Mouse (Mus musculus): ENCODE results near the gene Fhod1. TPM values are rescaled to one million over a fixed set of nuclear protein-coding genes. Genes with fewer than 3 reads are reported as not detected.
A peak's percentile ranks its signal among the peaks of the same experiment; 100 is the strongest.

Fhod1 gene
- polyA plus RNA-seq, 1 experiment = 30.7 TPM

- Histone ChIP-seq H3ac (ENCODE audit: control insufficient read depth, insufficient read length, low read depth) (no peak overlapping the region), H3K36me3 (ENCODE audit: control insufficient read depth, insufficient read depth) (peaks cover 21% of the 10 kb centered on the region), H3K79me3 (ENCODE audit: low read depth) (peaks cover 14% of the 10 kb centered on the region), H3K27me3 (ENCODE audit: control insufficient read depth, insufficient read depth, insufficient read length) (no peaks in the 10 kb centered on the region), H3K4me3 (ENCODE audit: insufficient read depth, poor library complexity, severe bottlenecking) (no peak overlapping the region), H3K79me2 (ENCODE audit: control insufficient read depth, insufficient read depth) (peaks cover 30% of the 10 kb centered on the region)
- TF ChIP-seq CEBPB (IDR thresholded peaks at IDR 0.05; ENCODE audit: low read depth) (no peak), MAX (IDR thresholded peaks at IDR 0.05) (no peak), MYOG (IDR thresholded peaks at IDR 0.05; ENCODE audit: control insufficient read depth, extremely low read depth, insufficient read length) (no peak), CTCF (IDR thresholded peaks at IDR 0.05; ENCODE audit: control insufficient read depth, insufficient read depth, insufficient read length) (no peak), FOSL1 (IDR thresholded peaks at IDR 0.05; ENCODE audit: insufficient read depth, low read length, poor library complexity, severe bottlenecking) (no peak), MYOD1 (IDR thresholded peaks at IDR 0.05; ENCODE audit: control insufficient read depth, insufficient read length, low read depth) (no peak), USF1 (IDR thresholded peaks at IDR 0.05; ENCODE audit: low read depth) (no peak)
Observed at GRCm38 (mm10) chr8:105285514-105285913, 62.2 kb downstream of the Fhod1 start.

GRCm38 (mm10) chr8:105283074-105283473 lies 64.7 kb downstream of the Fhod1 start:
- H3K79me2 ChIP-seq (ENCODE audit: control insufficient read depth, insufficient read depth) = peaks cover 22% of the 10 kb centered on the region
- peak; percentile 95 for TF ChIP-seq CTCF (IDR thresholded peaks at IDR 0.05; ENCODE audit: control insufficient read depth, insufficient read depth, insufficient read length)
- no peak for TF ChIP-seq MYOG (IDR thresholded peaks at IDR 0.05; ENCODE audit: control insufficient read depth, extremely low read depth, insufficient read length)
- no peaks in the 10 kb centered on the region for H3K27me3 ChIP-seq (ENCODE audit: control insufficient read depth, insufficient read depth, insufficient read length)
- H3K79me3 ChIP-seq (ENCODE audit: low read depth) = peaks cover 12% of the 10 kb centered on the region
- peaks cover 34% of the 10 kb centered on the region for H3K36me3 ChIP-seq (ENCODE audit: control insufficient read depth, insufficient read depth)
- no peak overlapping the region for H3ac ChIP-seq (ENCODE audit: control insufficient read depth, insufficient read length, low read depth)
- H3K4me3 ChIP-seq (ENCODE audit: insufficient read depth, poor library complexity, severe bottlenecking) = no peak overlapping the region

DNA sequence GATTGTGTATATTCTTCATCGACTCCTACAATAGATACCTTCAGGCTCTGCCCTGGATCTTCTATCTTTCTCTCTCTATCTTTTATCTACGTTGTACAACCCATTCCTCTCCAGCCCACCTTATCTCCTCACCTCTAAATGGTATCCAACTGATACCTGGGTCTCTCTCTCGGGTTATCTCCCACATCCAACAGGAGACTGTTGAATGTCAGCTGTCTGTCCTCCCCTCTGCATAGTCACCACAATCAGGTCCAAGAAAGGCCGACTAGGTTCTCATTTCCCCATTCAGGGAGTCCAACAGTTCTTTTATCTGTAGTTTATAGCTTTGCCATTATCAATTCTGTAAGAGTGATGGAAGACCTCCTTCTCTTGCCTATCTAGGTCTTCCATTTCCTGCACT lies 65.5 kb downstream of the Fhod1 start:
- Histone ChIP-seq H3K4me3 (ENCODE audit: insufficient read depth, poor library complexity, severe bottlenecking) (no peak overlapping the region), H3K27me3 (ENCODE audit: control insufficient read depth, insufficient read depth, insufficient read length) (no peaks in the 10 kb centered on the region), H3K79me2 (ENCODE audit: control insufficient read depth, insufficient read depth) (peaks cover 14% of the 10 kb centered on the region), H3ac (ENCODE audit: control insufficient read depth, insufficient read length, low read depth) (no peak overlapping the region), H3K79me3 (ENCODE audit: low read depth) (peaks cover 5% of the 10 kb centered on the region), H3K36me3 (ENCODE audit: control insufficient read depth, insufficient read depth) (peaks cover 34% of the 10 kb centered on the region)
- TF ChIP-seq MAX (IDR thresholded peaks at IDR 0.05) (no peak), MYOD1 (IDR thresholded peaks at IDR 0.05; ENCODE audit: control insufficient read depth, insufficient read length, low read depth) (no peak), USF1 (IDR thresholded peaks at IDR 0.05; ENCODE audit: low read depth) (no peak), CEBPB (IDR thresholded peaks at IDR 0.05; ENCODE audit: low read depth) (no peak), MYOG (IDR thresholded peaks at IDR 0.05; ENCODE audit: control insufficient read depth, extremely low read depth, insufficient read length) (no peak), FOSL1 (IDR thresholded peaks at IDR 0.05; ENCODE audit: insufficient read depth, low read length, poor library complexity, severe bottlenecking) (no peak), CTCF (IDR thresholded peaks at IDR 0.05; ENCODE audit: control insufficient read depth, insufficient read depth, insufficient read length) (no peak)

DNA sequence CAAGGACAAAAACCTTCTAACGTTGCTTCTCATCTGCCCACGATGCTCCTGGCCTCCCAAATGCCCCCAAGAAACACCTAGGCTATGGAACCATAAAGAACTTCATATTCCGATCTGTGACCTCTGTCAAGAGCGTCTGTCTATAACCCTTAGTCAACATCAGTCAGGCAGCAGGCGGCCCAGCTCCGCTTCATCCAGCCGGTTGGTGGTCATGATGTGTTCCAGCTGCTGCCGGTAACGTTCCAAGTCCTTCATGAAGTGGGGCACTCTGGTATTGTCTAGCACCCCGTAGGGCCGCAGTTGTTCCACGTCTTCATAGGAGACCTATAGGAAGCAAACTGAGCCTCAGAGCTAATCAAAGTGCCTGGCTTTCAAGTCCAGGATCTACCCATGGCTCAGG lies 65.9 kb downstream of the Fhod1 start:
- peaks cover 34% of the 10 kb centered on the region for H3K36me3 ChIP-seq (ENCODE audit: control insufficient read depth, insufficient read depth)
- H3K27me3 ChIP-seq (ENCODE audit: control insufficient read depth, insufficient read depth, insufficient read length) = no peaks in the 10 kb centered on the region
- peaks cover 5% of the 10 kb centered on the region for H3K79me3 ChIP-seq (ENCODE audit: low read depth)
- no peak overlapping the region for H3ac ChIP-seq (ENCODE audit: control insufficient read depth, insufficient read length, low read depth)
- H3K79me2 ChIP-seq (ENCODE audit: control insufficient read depth, insufficient read depth) = peaks cover 10% of the 10 kb centered on the region
- TF ChIP-seq USF1 (IDR thresholded peaks at IDR 0.05; ENCODE audit: low read depth) = no peak
- no peak for TF ChIP-seq MAX (IDR thresholded peaks at IDR 0.05)
- TF ChIP-seq CEBPB (IDR thresholded peaks at IDR 0.05; ENCODE audit: low read depth) = no peak
- no peak for TF ChIP-seq CTCF (IDR thresholded peaks at IDR 0.05; ENCODE audit: control insufficient read depth, insufficient read depth, insufficient read length)
- no peak for TF ChIP-seq MYOG (IDR thresholded peaks at IDR 0.05; ENCODE audit: control insufficient read depth, extremely low read depth, insufficient read length)
- TF ChIP-seq MYOD1 (IDR thresholded peaks at IDR 0.05; ENCODE audit: control insufficient read depth, insufficient read length, low read depth) = no peak
- TF ChIP-seq FOSL1 (IDR thresholded peaks at IDR 0.05; ENCODE audit: insufficient read depth, low read length, poor library complexity, severe bottlenecking) = no peak
- no peak overlapping the region for H3K4me3 ChIP-seq (ENCODE audit: insufficient read depth, poor library complexity, severe bottlenecking)

- Histone ChIP-seq H3K4me3 (ENCODE audit: insufficient read depth, poor library complexity, severe bottlenecking) (no peak overlapping the region), H3ac (ENCODE audit: control insufficient read depth, insufficient read length, low read depth) (no peak overlapping the region), H3K36me3 (ENCODE audit: control insufficient read depth, insufficient read depth) (peaks cover 34% of the 10 kb centered on the region), H3K79me3 (ENCODE audit: low read depth) (no peaks in the 10 kb centered on the region), H3K27me3 (ENCODE audit: control insufficient read depth, insufficient read depth, insufficient read length) (no peaks in the 10 kb centered on the region), H3K79me2 (ENCODE audit: control insufficient read depth, insufficient read depth) (no peaks in the 10 kb centered on the region)
- no peak for TF ChIP-seq MYOG (IDR thresholded peaks at IDR 0.05; ENCODE audit: control insufficient read depth, extremely low read depth, insufficient read length)
- no peak for TF ChIP-seq MYOD1 (IDR thresholded peaks at IDR 0.05; ENCODE audit: control insufficient read depth, insufficient read length, low read depth)
- TF ChIP-seq CTCF (IDR thresholded peaks at IDR 0.05; ENCODE audit: control insufficient read depth, insufficient read depth, insufficient read length) = no peak
- no peak for TF ChIP-seq CEBPB (IDR thresholded peaks at IDR 0.05; ENCODE audit: low read depth)
- TF ChIP-seq MAX (IDR thresholded peaks at IDR 0.05) = no peak
- TF ChIP-seq FOSL1 (IDR thresholded peaks at IDR 0.05; ENCODE audit: insufficient read depth, low read length, poor library complexity, severe bottlenecking) = no peak
- no peak for TF ChIP-seq USF1 (IDR thresholded peaks at IDR 0.05; ENCODE audit: low read depth)
Observed at GRCm38 (mm10) chr8:105280567-105280966, 67.2 kb downstream of the Fhod1 start.

Small RNA genes lying within 50 kb of the gene (microRNA-seq; reads per million reads assigned to microRNA genes)
- gene Gm27320 (ENCODE audit: borderline microRNAs expressed) (not detected), gene Mir328 (ENCODE audit: borderline microRNAs expressed) (185 reads per million, percentile 77 among the genes with 10 or more reads in this experiment)

Other genes starting within 250 kb of the Fhod1 start
- not detected for gene Ces4a, start 216.2 kb downstream of the Fhod1 start, polyA plus RNA-seq (2012; fragmentation: generic; extraction: Trizol)
- 39.9 TPM for gene Cbfb, start 177.3 kb downstream of the Fhod1 start, polyA plus RNA-seq (2012; fragmentation: generic; extraction: Trizol)
- gene D230025D16Rik, start 122.8 kb downstream of the Fhod1 start, polyA plus RNA-seq (2012; fragmentation: generic; extraction: Trizol) = 11.4 TPM
- gene B3gnt9, start 92.8 kb downstream of the Fhod1 start, polyA plus RNA-seq (2012; fragmentation: generic; extraction: Trizol) = 7.6 TPM
- 27.3 TPM for gene Tradd, start 83.3 kb downstream of the Fhod1 start, polyA plus RNA-seq (2012; fragmentation: generic; extraction: Trizol)
- 7.6 TPM for gene Fbxl8, start 83.3 kb downstream of the Fhod1 start, polyA plus RNA-seq (2012; fragmentation: generic; extraction: Trizol)
- gene Hsf4, start 78.2 kb downstream of the Fhod1 start, polyA plus RNA-seq (2012; fragmentation: generic; extraction: Trizol) = 3.4 TPM
- 9.8 TPM for gene Nol3, start 71.8 kb downstream of the Fhod1 start, polyA plus RNA-seq (2012; fragmentation: generic; extraction: Trizol)
- 6.0 TPM for gene 4931428F04Rik, start 58.1 kb downstream of the Fhod1 start, polyA plus RNA-seq (2012; fragmentation: generic; extraction: Trizol)
- gene Exoc3l, start 51.9 kb downstream of the Fhod1 start, polyA plus RNA-seq (2012; fragmentation: generic; extraction: Trizol) = 0.97 TPM
- gene E2f4, start 50.3 kb downstream of the Fhod1 start, polyA plus RNA-seq (2012; fragmentation: generic; extraction: Trizol) = 59.5 TPM
- gene Elmo3, start 42.4 kb downstream of the Fhod1 start, polyA plus RNA-seq (2012; fragmentation: generic; extraction: Trizol) = 0.50 TPM
- gene Lrrc29, start 21.7 kb downstream of the Fhod1 start, polyA plus RNA-seq (2012; fragmentation: generic; extraction: Trizol) = 0.69 TPM
- 122 TPM for gene Tmem208, start 21.6 kb downstream of the Fhod1 start, polyA plus RNA-seq (2012; fragmentation: generic; extraction: Trizol)
- gene Slc9a5, start 890 bp upstream of the Fhod1 start, polyA plus RNA-seq (2012; fragmentation: generic; extraction: Trizol) = 6.6 TPM
- gene Plekhg4, start 25.3 kb upstream of the Fhod1 start, polyA plus RNA-seq (2012; fragmentation: generic; extraction: Trizol) = 2.0 TPM
- 0.01 TPM for gene Kctd19, start 65.5 kb upstream of the Fhod1 start, polyA plus RNA-seq (2012; fragmentation: generic; extraction: Trizol)
- not detected for gene Lrrc36, start 65.6 kb upstream of the Fhod1 start, polyA plus RNA-seq (2012; fragmentation: generic; extraction: Trizol)
- 219 TPM for gene Tppp3, start 123.6 kb upstream of the Fhod1 start, polyA plus RNA-seq (2012; fragmentation: generic; extraction: Trizol)
- gene Zdhhc1, start 148.9 kb upstream of the Fhod1 start, polyA plus RNA-seq (2012; fragmentation: generic; extraction: Trizol) = 8.8 TPM
- gene Hsd11b2, start 170.8 kb upstream of the Fhod1 start, polyA plus RNA-seq (2012; fragmentation: generic; extraction: Trizol) = 0.11 TPM
- gene Atp6v0d1, start 218.1 kb upstream of the Fhod1 start, polyA plus RNA-seq (2012; fragmentation: generic; extraction: Trizol) = 95.1 TPM

Measured in C2C12 (cell line).